Mouse (Mus musculus): ENCODE measurements at regions not wholly inside any gene's neighbourhood (a gene's known extent, or its start where the extent isn't known, plus 50 kb on each side); places are given as distances from the start of the nearest gene placed in this dataset.
"Not testable (repeated sequence)": the region's sequence is repeated elsewhere in the genome, so short reads cannot be mapped to it uniquely, and the experiment has no call there.

- no peak for DNase-seq (ENCODE audit: low spot score in 2 of 2)
These were observed 311.0 kb upstream of the Ercc4 start for GRCm38 (mm10) chr16:12798523-12798922.

- peak; percentile 44 to 85 for DNase-seq (ENCODE audit: low spot score in 2 of 2)
These were observed 309.3 kb upstream of the Ercc4 start for GRCm38 (mm10) chr16:12800181-12800580.

- DNase-seq (ENCODE audit: low spot score in 2 of 2): peak; percentile 20 to 65
These were observed 306.8 kb upstream of the Ercc4 start for GRCm38 (mm10) chr16:12802651-12803050.

GRCm38 (mm10) chr16:12807351-12807871 lies 302.1 kb upstream of the Ercc4 start:
- DNase-seq (ENCODE audit: low spot score in 2 of 2): no peak

- DNase-seq (ENCODE audit: low spot score in 2 of 2): no peak
These were observed 298.4 kb upstream of the Ercc4 start for GRCm38 (mm10) chr16:12811088-12811487.

- DNase-seq (ENCODE audit: low spot score in 2 of 2): no peak
These were observed 284.8 kb upstream of the Ercc4 start for GRCm38 (mm10) chr16:12824646-12825045.

GRCm38 (mm10) chr16:12826222-12826621 lies 283.3 kb upstream of the Ercc4 start:
- DNase-seq (ENCODE audit: low spot score in 2 of 2): no peak

GRCm38 (mm10) chr16:12831308-12831707 lies 278.2 kb upstream of the Ercc4 start:
- DNase-seq (ENCODE audit: low spot score in 2 of 2): not testable (repeated sequence)

- no peak for DNase-seq (ENCODE audit: low spot score in 2 of 2)
These were observed 253.1 kb upstream of the Ercc4 start for GRCm38 (mm10) chr16:12856356-12856755.

- DNase-seq (ENCODE audit: low spot score in 2 of 2): peak; percentile 22 to 64
These were observed 249.6 kb upstream of the Ercc4 start for GRCm38 (mm10) chr16:12859714-12860355.

- no peak for DNase-seq (ENCODE audit: low spot score in 2 of 2)
These were observed 246.9 kb upstream of the Ercc4 start for GRCm38 (mm10) chr16:12862561-12862960.

GRCm38 (mm10) chr16:12878326-12878725 lies 231.2 kb upstream of the Ercc4 start:
- DNase-seq (ENCODE audit: low spot score in 2 of 2): not testable (repeated sequence)

GRCm38 (mm10) chr16:12880011-12880410 lies 229.5 kb upstream of the Ercc4 start:
- no peak for DNase-seq (ENCODE audit: low spot score in 2 of 2)

- no peak for DNase-seq (ENCODE audit: low spot score in 2 of 2)
These were observed 229.0 kb upstream of the Ercc4 start for GRCm38 (mm10) chr16:12880481-12880880.

GRCm38 (mm10) chr16:12882690-12883089 lies 226.8 kb upstream of the Ercc4 start:
- no peak for DNase-seq (ENCODE audit: low spot score in 2 of 2)

- DNase-seq (ENCODE audit: low spot score in 2 of 2): no peak
These were observed 224.9 kb upstream of the Ercc4 start for GRCm38 (mm10) chr16:12884556-12884955.

- DNase-seq (ENCODE audit: low spot score in 2 of 2): no peak
These were observed 223.4 kb upstream of the Ercc4 start for GRCm38 (mm10) chr16:12886127-12886526.

GRCm38 (mm10) chr16:12887381-12887780 lies 222.1 kb upstream of the Ercc4 start:
- DNase-seq (ENCODE audit: low spot score in 2 of 2): no peak

- DNase-seq (ENCODE audit: low spot score in 2 of 2): no peak
These were observed 219.4 kb upstream of the Ercc4 start for GRCm38 (mm10) chr16:12890094-12890493.

GRCm38 (mm10) chr16:12890545-12890944 lies 218.9 kb upstream of the Ercc4 start:
- DNase-seq (ENCODE audit: low spot score in 2 of 2): no peak

GRCm38 (mm10) chr16:12892658-12893305 lies 216.7 kb upstream of the Ercc4 start:
- peak in 1 of 2 experiments; percentile 65 for DNase-seq (ENCODE audit: low spot score in 2 of 2)

GRCm38 (mm10) chr16:12897267-12897666 lies 212.2 kb upstream of the Ercc4 start:
- no peak for DNase-seq (ENCODE audit: low spot score in 2 of 2)

- DNase-seq (ENCODE audit: low spot score in 2 of 2): no peak
These were observed 208.8 kb upstream of the Ercc4 start for GRCm38 (mm10) chr16:12900670-12901069.
